Mouse (Mus musculus) stomach, postnatal 0 days (tissue): ENCODE measurements around the gene Iqub.

Experiments
- CTCF ChIP-seq: IDR thresholded peaks from 2 replicates; pipeline ENCODE4 v1.5.1; 2016; ENCODE audit warnings: antibody characterized with exemption, low read depth, mild to moderate bottlenecking, moderate library complexity
- EP300 ChIP-seq: optimal IDR thresholded peaks from 2 replicates; pipeline ENCODE3; 2016; ENCODE audit warnings: antibody characterized with exemption

GRCm38 (mm10) chr6:24470571-24471132 lies 44.2 kb downstream of the Iqub start:
- TF ChIP-seq CTCF (no peak), EP300 (no peak)
